Mouse (Mus musculus) olfactory bulb, adult 2 months (tissue): ENCODE data around the gene Igf1r.

Source experiments
- CTCF ChIP-seq: fragments of 200-500 bp; IDR thresholded peaks from 2 replicates; pipeline ENCODE4 v1.5.1; 2012; ENCODE audit warnings: low read depth, mild to moderate bottlenecking, low read length, moderate library complexity; ENCODE audit not compliant: insufficient read depth
- POLR2A ChIP-seq: fragments of 200-500 bp; IDR thresholded peaks from 2 replicates; pipeline ENCODE4 v1.6.1; 2012; ENCODE audit warnings: mild to moderate bottlenecking, low read depth, low read length, moderate library complexity; ENCODE audit not compliant: insufficient read depth

DNA sequence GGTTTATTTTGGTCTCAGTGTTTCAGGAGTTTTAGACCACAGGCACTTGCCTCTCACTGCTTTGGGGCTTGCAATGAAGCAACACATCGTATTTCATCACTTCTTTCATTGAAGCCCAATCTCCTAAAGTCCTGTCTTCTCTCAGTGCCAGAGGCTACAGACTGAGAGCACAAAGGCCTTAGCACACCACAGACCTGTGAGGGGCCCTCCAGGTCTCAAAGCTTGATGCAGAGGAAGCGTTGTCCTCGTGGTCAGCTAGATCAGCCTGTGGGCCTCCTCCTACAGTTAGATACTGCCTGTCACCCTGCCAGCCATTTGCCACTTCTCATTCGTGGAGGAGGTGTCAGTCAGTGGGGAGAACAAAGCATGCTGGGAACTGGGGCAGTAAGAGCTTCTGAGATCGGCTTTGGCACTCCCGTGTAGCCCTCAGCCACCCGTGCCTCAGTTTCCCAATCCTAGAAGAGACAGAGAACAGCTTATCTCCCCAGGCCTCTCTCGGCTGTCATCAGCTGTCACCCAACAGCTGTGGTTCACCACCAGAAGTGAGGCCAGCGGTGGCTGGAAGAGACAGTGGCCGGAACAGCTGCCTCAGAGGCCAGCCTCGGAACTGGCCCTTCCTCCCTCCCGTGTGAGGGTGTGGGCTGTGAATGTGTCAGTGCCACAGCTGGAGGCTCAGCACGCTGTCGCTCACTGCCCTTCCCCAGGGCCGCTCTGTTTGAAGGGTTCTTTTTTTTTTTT is 241.5 kb downstream of the Igf1r start:
- TF ChIP-seq CTCF (no peak), POLR2A (no peak)
